Mouse (Mus musculus): ENCODE data around the gene Fga. TPM values are rescaled to one million over a fixed set of nuclear protein-coding genes. Genes with fewer than 3 reads are reported as not detected.

Fga gene
- polyA plus RNA-seq (2015; fragmentation: Nextera tagmentation; extraction: Ambion mirVana) = 0.79 TPM in 1 of 2 replicates, not detected in the other

DNA sequence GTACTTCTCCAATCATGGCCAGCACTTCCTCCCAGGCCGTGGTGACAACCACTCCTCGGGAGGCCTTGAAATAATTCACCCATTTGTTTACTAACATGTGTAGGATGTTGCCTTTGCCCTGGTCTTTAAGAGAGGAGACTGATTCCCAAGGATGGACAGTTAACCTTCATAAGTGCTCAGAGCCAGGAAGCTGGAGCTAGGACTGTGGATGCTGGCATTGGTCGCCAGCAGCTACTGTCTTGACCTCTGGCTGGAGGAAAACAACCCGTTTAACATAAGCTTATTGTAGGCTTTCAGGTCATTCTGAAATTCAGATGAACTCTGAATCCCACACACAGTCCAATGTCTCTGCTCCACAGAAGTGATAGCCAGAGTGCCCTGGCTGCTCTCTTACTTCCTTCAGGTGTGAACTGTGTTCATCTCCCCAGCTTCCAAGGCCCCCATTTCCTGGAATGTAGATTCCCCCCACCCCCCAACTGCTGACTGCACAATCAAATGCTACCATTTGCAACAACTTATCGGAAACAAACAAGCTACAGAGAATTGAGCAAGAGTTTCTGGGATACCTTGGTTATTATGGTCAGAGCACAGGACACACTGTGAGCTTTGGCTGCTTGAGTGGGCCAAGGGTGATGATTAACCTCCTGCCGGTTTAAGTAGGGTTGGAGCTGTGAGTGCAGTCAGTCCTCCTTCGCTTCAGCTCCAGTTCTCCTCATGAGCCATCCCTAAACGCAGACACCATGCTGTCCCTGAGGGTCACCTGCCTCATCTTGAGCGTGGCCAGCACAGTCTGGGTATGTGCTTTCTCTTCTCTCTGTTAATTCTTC lies at the start of gene Fga:
Gene Fga (plus strand): TSS at position 602 of the 827 bp plus-strand sequence.
- Histone ChIP-seq H3K27me3 (no peaks in the 10 kb centered on the region), H3K9ac (replicated peaks) (no peak within 1 kb of the TSS), H3K4me2 (replicated peaks) (no peak within 1 kb of the TSS), H3K36me3 (no peaks in the 10 kb centered on the region), H3K27ac (replicated peaks) (no peak within 1 kb of the TSS), H3K4me3 (no peak within 1 kb of the TSS), H3K4me1 (peaks cover 7% of the 10 kb centered on the region), H3K9me3 (no peaks in the 10 kb centered on the region)
- no peak for ATAC-seq (replicated peaks)
- WGBS = 81% methylated on average over 9 of the region's 9 CpGs

DNA sequence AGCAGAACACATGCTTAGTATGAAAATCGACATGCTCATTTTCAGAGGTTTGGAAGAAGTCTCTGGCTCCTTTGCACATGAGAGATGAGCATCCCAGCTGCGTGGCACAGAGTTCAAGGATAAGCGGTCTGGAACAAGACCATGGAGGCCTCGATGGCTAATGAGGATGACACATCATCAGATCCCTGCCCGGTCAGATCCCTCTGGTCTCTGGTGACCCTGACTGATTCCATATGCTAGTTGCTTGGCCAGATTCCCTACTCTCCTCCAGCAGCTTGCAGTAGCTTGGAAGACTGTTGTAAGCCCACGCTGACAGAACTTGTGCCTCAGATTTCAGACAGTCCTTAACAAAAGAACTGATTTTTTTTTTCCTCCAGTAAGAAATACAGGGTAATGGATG lies 45.1 kb upstream of the Fga start:
- Histone ChIP-seq H3K9ac (replicated peaks) (no peak overlapping the region), H3K36me3 (no peaks in the 10 kb centered on the region), H3K27me3 (no peaks in the 10 kb centered on the region), H3K4me1 (no peaks in the 10 kb centered on the region), H3K27ac (replicated peaks) (no peak overlapping the region; the same call in 1 of the 2 replicates), H3K4me3 (no peak overlapping the region), H3K9me3 (no peaks in the 10 kb centered on the region), H3K4me2 (replicated peaks) (no peak overlapping the region)
- WGBS = 82% methylated on average over 6 of the region's 6 CpGs
- ATAC-seq (replicated peaks) = no peak

DNA sequence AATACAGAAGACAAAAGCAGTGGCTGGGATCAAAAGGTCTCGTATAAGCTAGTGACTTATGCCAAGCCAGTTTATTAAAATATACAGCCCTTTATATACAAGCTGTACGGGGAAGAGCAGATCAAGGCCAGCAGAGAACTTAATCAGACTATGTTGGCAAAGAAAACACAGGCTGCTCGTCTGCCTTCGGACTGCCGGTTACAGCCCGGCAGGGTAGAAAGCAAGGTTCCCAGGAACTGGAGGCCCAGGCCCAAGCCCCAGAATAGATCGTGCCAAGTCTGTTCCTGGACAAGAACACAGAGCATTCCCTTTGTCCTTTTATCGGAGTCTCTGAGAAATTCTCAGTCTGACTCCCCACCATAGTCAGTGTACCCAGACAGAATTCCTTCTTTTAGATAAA lies 44.0 kb upstream of the Fga start:
- 73% methylated on average over 8 of the region's 8 CpGs for WGBS
- no peak overlapping the region for H3K9ac ChIP-seq (replicated peaks)
- ATAC-seq (replicated peaks) = no peak
- H3K36me3 ChIP-seq = no peaks in the 10 kb centered on the region
- no peaks in the 10 kb centered on the region for H3K4me1 ChIP-seq
- no peak overlapping the region for H3K4me2 ChIP-seq (replicated peaks)
- no peaks in the 10 kb centered on the region for H3K9me3 ChIP-seq
- H3K27ac ChIP-seq (replicated peaks) = no peak overlapping the region
- H3K27me3 ChIP-seq = no peaks in the 10 kb centered on the region
- H3K4me3 ChIP-seq = no peak overlapping the region

DNA sequence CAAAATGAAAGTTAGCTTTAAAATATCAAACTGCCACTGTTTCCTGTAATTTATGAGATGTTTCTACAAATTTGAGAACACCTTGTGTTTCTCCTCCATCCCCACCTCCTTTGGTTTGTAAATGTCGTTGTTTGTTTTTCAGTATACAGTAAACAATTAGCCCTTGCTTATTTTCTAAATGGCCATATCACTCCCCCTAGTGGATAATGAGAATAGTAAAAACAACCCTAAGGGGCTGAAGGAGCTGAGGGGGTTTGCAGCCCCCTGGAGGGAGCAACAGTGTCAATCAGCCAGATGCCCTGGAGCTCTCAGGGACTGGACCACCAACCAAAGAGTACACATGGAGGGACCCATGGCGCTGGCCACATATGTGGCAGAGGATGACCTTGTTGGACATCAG lies 41.0 kb upstream of the Fga start:
- Histone ChIP-seq H3K9ac (replicated peaks) (no peak overlapping the region), H3K9me3 (no peaks in the 10 kb centered on the region), H3K4me2 (replicated peaks) (no peak overlapping the region), H3K36me3 (no peaks in the 10 kb centered on the region), H3K27ac (replicated peaks) (no peak overlapping the region), H3K27me3 (no peaks in the 10 kb centered on the region), H3K4me3 (no peak overlapping the region), H3K4me1 (no peaks in the 10 kb centered on the region)
- WGBS = 80% methylated on average over 2 of the region's 2 CpGs
- no peak for ATAC-seq (replicated peaks)

DNA sequence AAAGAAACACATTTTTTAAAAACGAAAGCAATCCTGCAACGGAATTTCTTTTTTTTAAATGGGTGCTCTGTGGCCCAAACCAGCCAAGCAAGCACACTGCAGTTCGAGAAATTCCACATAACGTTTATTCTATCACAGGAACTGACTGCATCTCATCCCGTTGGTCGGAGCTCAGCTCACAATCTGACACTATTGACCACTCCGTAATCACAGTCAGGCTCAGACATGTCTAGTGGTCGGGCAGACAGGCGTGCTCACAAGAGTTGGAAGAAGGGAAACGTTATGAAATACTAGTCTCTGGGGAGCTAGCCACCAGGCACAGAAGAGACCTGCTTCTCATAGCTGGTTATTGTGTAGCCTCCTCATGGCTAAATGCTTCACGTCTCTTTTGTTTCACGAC lies 33.9 kb upstream of the Fga start:
- 86% methylated on average over 12 of the region's 12 CpGs for WGBS
- Histone ChIP-seq H3K9me3 (no peaks in the 10 kb centered on the region), H3K4me3 (no peak overlapping the region), H3K9ac (replicated peaks) (no peak overlapping the region), H3K27me3 (no peaks in the 10 kb centered on the region), H3K4me2 (replicated peaks) (no peak overlapping the region), H3K4me1 (peaks cover 6% of the 10 kb centered on the region), H3K27ac (replicated peaks) (no peak overlapping the region), H3K36me3 (no peaks in the 10 kb centered on the region)
- no peak for ATAC-seq (replicated peaks)

DNA sequence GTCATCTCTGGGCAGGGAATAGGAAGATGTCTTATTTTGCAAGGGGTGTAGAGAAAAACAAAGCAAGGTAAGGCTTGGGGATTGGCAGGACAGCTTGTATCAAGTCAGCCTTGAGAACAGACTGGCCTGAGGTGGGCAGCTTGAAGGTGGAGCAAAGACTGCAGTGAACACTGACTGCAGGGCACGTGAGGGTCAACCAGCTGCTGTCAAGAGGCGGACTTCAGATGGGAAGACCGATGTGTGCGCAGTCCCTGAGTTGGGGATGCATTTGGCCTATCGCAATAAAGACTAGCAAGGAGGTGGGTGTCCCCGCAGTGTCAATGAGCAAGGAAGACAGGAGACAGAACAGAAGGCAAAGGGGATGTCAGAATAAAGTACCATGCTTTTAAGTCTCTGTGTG lies 32.9 kb upstream of the Fga start:
- Histone ChIP-seq H3K4me1 (peaks cover 6% of the 10 kb centered on the region), H3K4me2 (replicated peaks) (no peak overlapping the region), H3K9me3 (no peaks in the 10 kb centered on the region), H3K9ac (replicated peaks) (no peak overlapping the region), H3K27me3 (no peaks in the 10 kb centered on the region), H3K36me3 (no peaks in the 10 kb centered on the region), H3K27ac (replicated peaks) (no peak overlapping the region), H3K4me3 (no peak overlapping the region)
- WGBS = 97% methylated on average over 6 of the region's 6 CpGs
- no peak for ATAC-seq (replicated peaks)

DNA sequence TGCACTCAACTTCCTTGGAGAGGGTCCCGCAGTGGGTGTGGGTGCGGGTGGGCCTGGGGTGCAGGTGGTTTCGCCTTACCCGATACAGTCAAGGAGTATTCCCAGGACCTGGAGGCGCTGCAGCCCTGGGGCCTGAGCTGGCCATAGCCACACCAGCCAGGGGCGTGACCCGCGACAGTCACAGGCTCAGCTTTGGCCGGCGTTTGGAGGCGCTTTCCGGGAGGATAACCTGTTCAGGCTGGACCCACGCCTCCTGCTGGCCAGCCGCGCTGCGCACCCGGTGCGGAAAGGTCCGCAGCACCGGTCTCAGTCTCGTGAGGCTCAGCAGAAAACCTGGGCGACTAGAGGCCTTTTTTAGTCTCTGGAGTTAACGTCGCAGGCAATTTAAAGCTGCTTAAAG lies 30.5 kb upstream of the Fga start:
- Histone ChIP-seq H3K4me2 (replicated peaks) (peak overlapping the region; percentile 43), H3K27ac (replicated peaks) (no peak overlapping the region), H3K4me3 (peak overlapping the region; percentile 25), H3K9me3 (no peaks in the 10 kb centered on the region), H3K27me3 (no peaks in the 10 kb centered on the region), H3K9ac (replicated peaks) (no peak overlapping the region; the same call in 1 of the 2 replicates), H3K36me3 (no peaks in the 10 kb centered on the region), H3K4me1 (peaks cover 9% of the 10 kb centered on the region)
- ATAC-seq (replicated peaks) = peak; percentile 27; the same call in 1 of the 2 replicates
- 2% methylated on average over 24 of the region's 24 CpGs for WGBS

DNA sequence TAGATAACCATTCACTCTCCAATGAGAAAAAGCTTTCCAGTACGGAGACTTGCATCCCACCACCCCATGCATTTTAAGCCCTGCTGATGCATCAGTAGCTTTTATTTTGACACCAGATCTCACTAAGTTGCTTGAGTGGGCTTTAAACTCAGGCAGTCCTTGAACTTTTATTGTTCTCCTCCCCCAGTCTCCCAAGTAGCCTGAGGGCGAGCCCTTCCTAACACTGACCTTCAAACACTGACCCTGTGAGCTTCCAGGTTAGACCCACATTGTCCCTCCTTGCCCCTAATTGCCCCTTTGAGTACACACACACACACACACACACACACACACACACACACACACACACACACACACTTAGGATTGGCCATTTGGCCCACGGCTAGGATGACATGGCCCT lies 29.2 kb upstream of the Fga start:
- 71% methylated on average over 3 of the region's 3 CpGs for WGBS
- no peak for ATAC-seq (replicated peaks)
- H3K9ac ChIP-seq (replicated peaks) = no peak overlapping the region
- H3K9me3 ChIP-seq = no peaks in the 10 kb centered on the region
- H3K36me3 ChIP-seq = no peaks in the 10 kb centered on the region
- no peaks in the 10 kb centered on the region for H3K27me3 ChIP-seq
- H3K4me1 ChIP-seq = peaks cover 9% of the 10 kb centered on the region
- H3K4me3 ChIP-seq = no peak overlapping the region
- no peak overlapping the region for H3K4me2 ChIP-seq (replicated peaks)
- H3K27ac ChIP-seq (replicated peaks) = no peak overlapping the region

DNA sequence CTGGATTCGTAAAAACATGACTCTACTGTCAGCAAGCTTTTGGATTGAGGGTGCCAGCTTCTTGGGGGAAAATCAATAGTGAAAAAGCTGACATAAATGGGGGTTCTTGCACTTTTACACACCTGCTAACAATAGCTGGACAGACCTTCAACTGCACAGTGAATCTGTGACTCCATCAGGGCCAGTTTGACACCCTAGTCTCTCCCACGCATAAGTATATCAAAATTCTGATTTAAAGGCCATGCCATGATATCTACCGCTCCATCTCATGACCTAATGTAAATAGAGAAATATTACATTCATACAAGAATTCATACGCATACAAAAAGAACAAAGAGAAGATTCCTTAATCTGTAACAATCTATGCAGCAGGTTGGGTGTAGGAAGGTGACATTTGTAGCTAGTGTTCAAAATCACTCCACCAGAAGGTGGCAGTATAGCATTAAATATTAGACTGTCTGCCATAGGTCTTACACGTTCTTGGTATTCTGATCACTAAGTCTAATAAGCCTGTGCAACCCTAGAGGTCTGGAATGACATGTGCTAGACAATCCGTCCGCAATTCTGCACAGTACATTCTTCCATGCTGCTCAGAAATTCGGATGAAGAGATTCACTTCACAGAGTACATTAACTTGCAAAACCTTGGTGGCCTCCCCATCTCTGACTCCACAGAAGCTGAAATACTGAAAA lies 27.0 kb upstream of the Fga start:
- peak; percentile 93 for ATAC-seq (replicated peaks)
- H3K36me3 ChIP-seq = no peaks in the 10 kb centered on the region
- 25% methylated on average over 8 of the region's 8 CpGs for WGBS

DNA sequence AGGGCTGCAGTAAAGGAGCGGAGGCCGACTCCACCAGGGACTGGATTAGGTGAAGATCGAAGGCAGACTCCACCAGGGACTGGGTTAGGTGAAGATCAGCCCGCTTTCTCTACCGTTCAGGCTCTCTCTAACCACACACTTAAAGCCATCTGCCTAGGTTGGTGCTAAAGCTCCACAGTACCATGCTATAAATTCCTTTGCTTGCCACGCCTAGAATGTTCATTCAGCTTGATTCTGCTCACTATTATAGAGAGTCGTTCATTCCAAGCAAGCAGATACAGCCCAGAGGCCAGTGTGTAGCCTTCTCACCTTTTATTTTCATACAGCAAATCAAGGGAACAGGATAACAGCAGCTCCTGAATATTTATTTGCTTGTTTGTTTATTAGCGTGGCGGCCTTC lies 25.9 kb upstream of the Fga start:
- no peak overlapping the region for H3K4me3 ChIP-seq
- no peaks in the 10 kb centered on the region for H3K27me3 ChIP-seq
- H3K36me3 ChIP-seq = no peaks in the 10 kb centered on the region
- no peak overlapping the region for H3K4me2 ChIP-seq (replicated peaks)
- 89% methylated on average over 9 of the region's 9 CpGs for WGBS
- H3K4me1 ChIP-seq = peaks cover 9% of the 10 kb centered on the region
- H3K9ac ChIP-seq (replicated peaks) = no peak overlapping the region
- H3K9me3 ChIP-seq = no peaks in the 10 kb centered on the region
- H3K27ac ChIP-seq (replicated peaks) = no peak overlapping the region
- ATAC-seq (replicated peaks) = no peak

More for the DNA sequence above, 27.0 kb upstream of the Fga start:
- Histone ChIP-seq H3K4me1 (peaks cover 9% of the 10 kb centered on the region), H3K9ac (replicated peaks) (no peak overlapping the region), H3K4me2 (replicated peaks) (no peak overlapping the region), H3K4me3 (no peak overlapping the region), H3K9me3 (no peaks in the 10 kb centered on the region), H3K27me3 (no peaks in the 10 kb centered on the region), H3K27ac (replicated peaks) (no peak overlapping the region)

DNA sequence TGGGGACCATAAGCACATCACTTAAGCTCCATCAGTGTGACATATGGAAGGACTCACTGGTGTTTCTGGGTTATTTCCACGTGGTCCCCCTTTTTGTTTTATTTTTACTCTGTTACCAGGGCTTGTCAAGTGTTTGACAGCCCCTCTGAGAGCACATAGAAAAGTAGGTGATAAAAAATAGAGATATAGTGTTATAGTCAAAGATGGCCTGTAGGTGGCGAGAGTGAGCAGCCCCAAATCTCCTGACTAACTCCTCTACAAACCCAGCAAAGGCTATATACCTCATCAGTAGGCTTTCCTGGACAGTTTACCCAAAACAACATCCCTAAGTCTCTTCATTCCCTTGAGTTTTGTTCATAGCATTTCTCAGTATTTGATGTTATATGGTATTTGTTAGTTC lies 23.7 kb upstream of the Fga start:
- H3K27me3 ChIP-seq = no peaks in the 10 kb centered on the region
- 1% methylated on average over 2 of the region's 2 CpGs for WGBS
- H3K4me1 ChIP-seq = 0 out of 2 replicates have a peak, but pooled peaks cover 2% of the 10 kb centered on the region
- H3K4me3 ChIP-seq = no peak overlapping the region
- H3K9ac ChIP-seq (replicated peaks) = no peak overlapping the region
- H3K36me3 ChIP-seq = no peaks in the 10 kb centered on the region
- no peak for ATAC-seq (replicated peaks)
- H3K9me3 ChIP-seq = no peaks in the 10 kb centered on the region
- H3K27ac ChIP-seq (replicated peaks) = no peak overlapping the region
- H3K4me2 ChIP-seq (replicated peaks) = no peak overlapping the region

DNA sequence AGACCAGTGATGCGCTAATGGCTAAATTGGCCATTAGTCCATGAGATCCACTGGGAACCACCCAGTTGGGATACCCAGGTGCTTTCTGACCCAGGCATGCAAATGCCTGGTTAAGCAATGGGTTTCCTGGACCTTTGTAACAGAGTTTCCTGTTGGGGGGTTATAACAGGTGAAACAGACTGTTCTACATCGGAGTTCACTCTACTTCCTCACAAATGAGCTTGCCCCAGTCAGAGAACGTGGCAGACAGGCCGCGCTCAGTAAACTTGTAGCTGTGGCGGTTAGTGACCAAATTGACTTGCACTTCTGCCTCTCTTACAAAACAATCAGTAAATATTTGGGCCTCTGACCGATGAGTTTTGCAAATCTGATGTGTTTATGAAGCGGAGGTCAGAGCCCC lies 22.8 kb upstream of the Fga start:
- H3K9ac ChIP-seq (replicated peaks) = no peak overlapping the region
- WGBS = 88% methylated on average over 8 of the region's 8 CpGs
- 0 out of 2 replicates have a peak, but pooled peaks cover 2% of the 10 kb centered on the region for H3K4me1 ChIP-seq
- ATAC-seq (replicated peaks) = no peak
- no peak overlapping the region for H3K4me3 ChIP-seq
- H3K36me3 ChIP-seq = no peaks in the 10 kb centered on the region
- no peak overlapping the region for H3K4me2 ChIP-seq (replicated peaks)
- no peaks in the 10 kb centered on the region for H3K27me3 ChIP-seq
- H3K27ac ChIP-seq (replicated peaks) = no peak overlapping the region
- no peaks in the 10 kb centered on the region for H3K9me3 ChIP-seq
